Mouse (Mus musculus) cerebellum, adult 9-11 months (tissue): Measurements from ENCODE around the gene Tnfsf12.

Source experiments
- DNase-seq: peaks from one replicate; pipeline ENCODE4 v3.0.0; 2022

The Tnfsf12 gene

GRCm38 (mm10) chr11:69680136-69680855 is 15.4 kb downstream of the Tnfsf12 start:
- DNase-seq = peak; percentile 71

- no peak for DNase-seq
Measured at GRCm38 (mm10) chr11:69679144-69679543, 16.5 kb downstream of the Tnfsf12 start.

- DNase-seq = peak; percentile 100
Measured at GRCm38 (mm10) chr11:69672211-69672706, 23.4 kb downstream of the Tnfsf12 start, which contains the start of gene Eif4a1. Eif4a1 (minus strand) TSS chr11:69672423.

GRCm38 (mm10) chr11:69671726-69672124 is 23.9 kb downstream of the Tnfsf12 start:
- no peak for DNase-seq

GRCm38 (mm10) chr11:69670786-69671725 is 24.6 kb downstream of the Tnfsf12 start:
- peak; percentile 97 for DNase-seq

- no peak for DNase-seq
Measured at GRCm38 (mm10) chr11:69666665-69667005, 29.0 kb downstream of the Tnfsf12 start.

- DNase-seq = peak; percentile 34
Measured at GRCm38 (mm10) chr11:69665961-69666664, 29.5 kb downstream of the Tnfsf12 start, which contains the start of gene Cd68. Cd68 (minus strand) TSS chr11:69666153.

- peak; percentile 46 for DNase-seq
Measured at GRCm38 (mm10) chr11:69665457-69665960, 30.1 kb downstream of the Tnfsf12 start.

GRCm38 (mm10) chr11:69664841-69665240 is 30.8 kb downstream of the Tnfsf12 start:
- no peak for DNase-seq

GRCm38 (mm10) chr11:69663795-69664194 is 31.9 kb downstream of the Tnfsf12 start:
- peak; percentile 63 for DNase-seq

GRCm38 (mm10) chr11:69662967-69663671 is 32.5 kb downstream of the Tnfsf12 start:
- peak; percentile 72 for DNase-seq

GRCm38 (mm10) chr11:69662213-69662966 is 33.3 kb downstream of the Tnfsf12 start, which contains the start of gene Mpdu1:
Mpdu1 (minus strand) TSS chr11:69662642.
- DNase-seq = peak; percentile 98

GRCm38 (mm10) chr11:69661221-69661881 is 34.3 kb downstream of the Tnfsf12 start:
- peak; percentile 57 for DNase-seq

- peak; percentile 38 for DNase-seq
Measured at GRCm38 (mm10) chr11:69657462-69657881, 38.2 kb downstream of the Tnfsf12 start.

GRCm38 (mm10) chr11:69656617-69657461 is 38.8 kb downstream of the Tnfsf12 start:
- DNase-seq = peak; percentile 49

- peak; percentile 46 for DNase-seq
Measured at GRCm38 (mm10) chr11:69656065-69656455, 39.6 kb downstream of the Tnfsf12 start.

GRCm38 (mm10) chr11:69655264-69656064 is 40.2 kb downstream of the Tnfsf12 start, which contains the start of gene Sox15:
Sox15 (plus strand) TSS chr11:69655314.
- DNase-seq = peak; percentile 70

GRCm38 (mm10) chr11:69654760-69655159 is 40.9 kb downstream of the Tnfsf12 start:
- peak; percentile 34 for DNase-seq
